In genomic region chr2:154789977-154790655, GRCm38 (mm10) we compare ENCODE assay signal across 8 mouse cellular contexts. TPM values are rescaled to one million over a fixed set of nuclear protein-coding genes. Genes with fewer than 3 reads are reported as not detected.
DNase-seq lines count a peak whose midpoint lies in the region; ATAC-seq and TF ChIP-seq lines count a peak whose summit lies in the region.

No protein-coding gene starts in this region.

- no peaks in the 10 kb centered on the region for H3K9me3 ChIP-seq in heart, embryonic 10.5 days
- H3K9me3 ChIP-seq in E14TG2a.4 (ENCODE audit: low read length) = no peaks in the 10 kb centered on the region
- H3K9me3 ChIP-seq in intestine, embryonic 15.5 days = no peaks in the 10 kb centered on the region

- H3K9ac ChIP-seq in intestine, embryonic 15.5 days = peak overlapping the region; percentile 20; the same call in 1 of the 2 replicates

- H3K4me2 ChIP-seq in intestine, embryonic 15.5 days (replicated peaks) = peak overlapping the region; percentile 54

- no peaks in the 10 kb centered on the region for H3K36me3 ChIP-seq in heart, embryonic 10.5 days
- peaks cover 20% of the 10 kb centered on the region for H3K36me3 ChIP-seq in E14TG2a.4 (ENCODE audit: insufficient read depth, low read length)
- H3K36me3 ChIP-seq in intestine, embryonic 15.5 days = no peaks in the 10 kb centered on the region

- no peak for DNase-seq in heart, embryonic 10.5 days (ENCODE audit: low spot score)
- DNase-seq in heart, postnatal 14 days = no peak
- peak; percentile 63 for DNase-seq in cerebellum, adult 9-11 months
- no peak for DNase-seq in right cerebral cortex, adult 2 months (ENCODE audit: low spot score in 2 of 2)
- DNase-seq in left cerebral cortex, postnatal 25 days (ENCODE audit: low spot score in 2 of 2) = no peak

- TF ChIP-seq CTCF in E14TG2a.4 (conservative IDR thresholded peaks at IDR 0.05; ENCODE audit: low read length) = no peak
- TF ChIP-seq CTCF in olfactory bulb, adult 2 months (IDR thresholded peaks at IDR 0.05; ENCODE audit: insufficient read depth, low read depth, low read length) = no peak

- 6% methylated on average over 14 of the region's 14 CpGs for WGBS in heart, embryonic 10.5 days
- 6% methylated on average over 14 of the region's 14 CpGs for WGBS in intestine, embryonic 15.5 days
- 9% methylated on average over 14 of the region's 14 CpGs for whole genome bisulfite sequencing in olfactory bulb, adult 2 months

- H3K4me1 ChIP-seq in heart, embryonic 10.5 days = peaks cover 58% of the 10 kb centered on the region
- peaks cover 65% of the 10 kb centered on the region for H3K4me1 ChIP-seq in E14TG2a.4 (replicated peaks; ENCODE audit: low read depth, low read length)
- H3K4me1 ChIP-seq in intestine, embryonic 15.5 days (replicated peaks) = peaks cover 16% of the 10 kb centered on the region; the same call in 1 of the 2 replicates
- H3K4me1 ChIP-seq in olfactory bulb, adult 2 months (ENCODE audit: control insufficient read depth, insufficient read depth, low read length) = peaks cover 7% of the 10 kb centered on the region

- peak overlapping the region; percentile 89 for H3K4me3 ChIP-seq in heart, embryonic 10.5 days
- peak overlapping the region; percentile 74 for H3K4me3 ChIP-seq in E14TG2a.4 (replicated peaks; ENCODE audit: low read length)
- H3K4me3 ChIP-seq in intestine, embryonic 15.5 days (replicated peaks) = peak overlapping the region; percentile 89
- H3K4me3 ChIP-seq in olfactory bulb, adult 2 months (ENCODE audit: insufficient read depth, low read depth, low read length) = peak overlapping the region; percentile 82

- peak overlapping the region; percentile 98 for H3K27ac ChIP-seq in heart, embryonic 10.5 days
- H3K27ac ChIP-seq in intestine, embryonic 15.5 days = no peak overlapping the region
- H3K27ac ChIP-seq in olfactory bulb, adult 2 months (ENCODE audit: insufficient read depth, low read depth, low read length) = no peak overlapping the region

- no peak for ATAC-seq in intestine, embryonic 15.5 days

- intact Hi-C loops in heart, postnatal 14 days (cut with DNase I) = loop anchor here (2.0 to 5.0 kb wide), 4 partner anchors 17 to 133 kb away; no protein-coding TSS in a partner anchor
- intact Hi-C loops in left cerebral cortex, postnatal 25 days (cut with DNase I) = loop anchor here (1.0 to 5.0 kb wide), 3 partner anchors 62 to 133 kb away; no protein-coding TSS in a partner anchor

- TF ChIP-seq POLR2A in olfactory bulb, adult 2 months (IDR thresholded peaks at IDR 0.05; ENCODE audit: insufficient read depth, low read depth, low read length) = no peak

- no peaks in the 10 kb centered on the region for H3K27me3 ChIP-seq in heart, embryonic 10.5 days (ENCODE audit: insufficient read depth, poor library complexity, severe bottlenecking)
- no peaks in the 10 kb centered on the region for H3K27me3 ChIP-seq in E14TG2a.4 (ENCODE audit: insufficient read depth, low read length)
- no peaks in the 10 kb centered on the region for H3K27me3 ChIP-seq in intestine, embryonic 15.5 days (replicated peaks)

RNA-seq across cellular contexts. Expression of gene Raly, which starts 0.8 kb away (rescaled TPM):
- polyA plus RNA-seq in heart, embryonic 10.5 days (2016; fragmentation: Nextera tagmentation; extraction: Ambion mirVana) = 36.3 and 48.9 TPM in 2 replicates
- total RNA-seq in heart, postnatal 14 days (2021) = 100 to 1,000 TPM; 119 to 131 TPM
- 31.6 and 34.6 TPM in 2 replicates for polyA plus RNA-seq in intestine, embryonic 15.5 days (2015; fragmentation: Nextera tagmentation; extraction: Ambion mirVana)
- not detected in 2 replicates for polyA plus RNA-seq in olfactory bulb, adult 2 months (2012; ENCODE audit: insufficient read depth, insufficient read length, low replicate concordance, missing spikeins)
- 100 to 1,000 TPM in 1 of 2 experiments, 10 to 100 TPM in 1; 99.4 to 101 TPM for total RNA-seq in left cerebral cortex, postnatal 25 days (2021)

RNA-seq across cellular contexts. Expression of gene a, which starts 1.1 kb away (rescaled TPM):
- polyA plus RNA-seq in heart, embryonic 10.5 days (2016; fragmentation: Nextera tagmentation; extraction: Ambion mirVana) = 0.78 and 2.5 TPM in 2 replicates
- not detected for total RNA-seq in heart, postnatal 14 days (2021)
- 0.63 and 0.73 TPM in 2 replicates for polyA plus RNA-seq in intestine, embryonic 15.5 days (2015; fragmentation: Nextera tagmentation; extraction: Ambion mirVana)
- not detected in 2 replicates for polyA plus RNA-seq in olfactory bulb, adult 2 months (2012; ENCODE audit: insufficient read depth, insufficient read length, low replicate concordance, missing spikeins)
- total RNA-seq in left cerebral cortex, postnatal 25 days (2021) = not detected

RNA-seq across cellular contexts. Expression of gene Gm14214, which starts 20.3 kb away (rescaled TPM):
- not detected in 2 replicates for polyA plus RNA-seq in heart, embryonic 10.5 days (2016; fragmentation: Nextera tagmentation; extraction: Ambion mirVana)
- total RNA-seq in heart, postnatal 14 days (2021) = not detected
- not detected in 2 replicates for polyA plus RNA-seq in intestine, embryonic 15.5 days (2015; fragmentation: Nextera tagmentation; extraction: Ambion mirVana)
- not detected in 2 replicates for polyA plus RNA-seq in olfactory bulb, adult 2 months (2012; ENCODE audit: insufficient read depth, insufficient read length, low replicate concordance, missing spikeins)
- not detected for total RNA-seq in left cerebral cortex, postnatal 25 days (2021)
